Mouse (Mus musculus): Measurements from ENCODE around the gene Erp44.

- TF ChIP-seq CTCF (IDR thresholded peaks at IDR 0.05; ENCODE audit: low read depth) (no peak), EP300 (IDR thresholded peaks at IDR 0.05; ENCODE audit: low read depth) (no peak)
Measured at GRCm38 (mm10) chr4:48239046-48239445, 40.3 kb downstream of the Erp44 start.

All from liver, postnatal 0 days (tissue).